Mouse (Mus musculus) kidney, embryonic 16.5 days (tissue): ENCODE measurements around the gene Hacd1. TPM values are rescaled to one million over a fixed set of nuclear protein-coding genes. Genes with fewer than 3 reads are reported as not detected.

Source experiments
- ATAC-seq: fragments of 200-750 bp; cut with Nextera tagmentation; 2 replicates; pipeline ENCODE4 v1.8.0; 2017; ENCODE audit warnings: moderate TSS enrichment; ENCODE audit not compliant: low FRiP score, low TSS enrichment
- H3K27ac ChIP-seq: fragments of 300-500 bp; sonication (generic); 2 replicates; pipeline ENCODE4 v1.5.1; 2014; ENCODE audit warnings: low read length
- H3K27me3 ChIP-seq: fragments of 300-500 bp; sonication (generic); 2 replicates; pipeline ENCODE4 v1.6.1; 2014; ENCODE audit warnings: low read length, control low read depth, mixed read lengths; ENCODE audit not compliant: insufficient read depth
- H3K36me3 ChIP-seq: fragments of 300-500 bp; sonication (generic); 2 replicates; pipeline ENCODE4 v1.6.1; 2014; ENCODE audit warnings: low read length, control low read depth, mixed read lengths; ENCODE audit not compliant: insufficient read depth
- H3K4me1 ChIP-seq: fragments of 300-500 bp; sonication (generic); 2 replicates; pipeline ENCODE4 v1.6.1; 2014; ENCODE audit warnings: low read length, control low read depth, mixed read lengths; ENCODE audit not compliant: insufficient read depth
- H3K4me2 ChIP-seq: fragments of 300-500 bp; sonication (generic); replicated peaks from 2 replicates; pipeline ENCODE4 v1.6.1; 2014; ENCODE audit warnings: low read depth, low read length
- H3K4me3 ChIP-seq: fragments of 300-500 bp; sonication (generic); 2 replicates; pipeline ENCODE4 v1.5.1; 2014; ENCODE audit warnings: mild to moderate bottlenecking, low read length
- H3K9ac ChIP-seq: fragments of 300-500 bp; sonication (generic); replicated peaks from 2 replicates; pipeline ENCODE4 v1.6.1; 2014; ENCODE audit warnings: low read length
- H3K9me3 ChIP-seq: fragments of 300-500 bp; sonication (generic); 2 replicates; pipeline ENCODE4 v1.6.1; 2016; ENCODE audit warnings: low read length, control low read depth
- WGBS: fragments of 180-500 bp; shearing (Covaris S2); extraction: QIAGEN DNeasy Blood & Tissue Kit; methylation state at CpG from one replicate; pipeline ENCODE4 v1.1.7; 2014; 5-methylcytosine and 5-hydroxymethylcytosine counted together
- polyA plus RNA-seq: library from polyadenylated mRNA; unstranded; fragments of >200 nt; fragmentation: Nextera tagmentation; extraction: Ambion mirVana; gene quantifications from 2 replicates; pipeline ENCODE4 v1.2.1, GENCODE M21; 2015

Gene Hacd1
- polyA plus RNA-seq, 1 experiment from 2014 or later, result 61.4 TPM

- Histone ChIP-seq H3K9me3 (no peaks in the 10 kb centered on the region), H3K4me1 (no peaks in the 10 kb centered on the region), H3K36me3 (no peaks in the 10 kb centered on the region), H3K4me3 (no peak overlapping the region), H3K27ac (no peak overlapping the region), H3K9ac (no peak overlapping the region), H3K4me2 (no peak overlapping the region), H3K27me3 (no peaks in the 10 kb centered on the region)
- 81% methylated on average over 2 of the region's 2 CpGs for WGBS
- no peak for ATAC-seq
These were observed 13.1 kb upstream of the Hacd1 start for GRCm38 (mm10) chr2:14069027-14069426.

DNA sequence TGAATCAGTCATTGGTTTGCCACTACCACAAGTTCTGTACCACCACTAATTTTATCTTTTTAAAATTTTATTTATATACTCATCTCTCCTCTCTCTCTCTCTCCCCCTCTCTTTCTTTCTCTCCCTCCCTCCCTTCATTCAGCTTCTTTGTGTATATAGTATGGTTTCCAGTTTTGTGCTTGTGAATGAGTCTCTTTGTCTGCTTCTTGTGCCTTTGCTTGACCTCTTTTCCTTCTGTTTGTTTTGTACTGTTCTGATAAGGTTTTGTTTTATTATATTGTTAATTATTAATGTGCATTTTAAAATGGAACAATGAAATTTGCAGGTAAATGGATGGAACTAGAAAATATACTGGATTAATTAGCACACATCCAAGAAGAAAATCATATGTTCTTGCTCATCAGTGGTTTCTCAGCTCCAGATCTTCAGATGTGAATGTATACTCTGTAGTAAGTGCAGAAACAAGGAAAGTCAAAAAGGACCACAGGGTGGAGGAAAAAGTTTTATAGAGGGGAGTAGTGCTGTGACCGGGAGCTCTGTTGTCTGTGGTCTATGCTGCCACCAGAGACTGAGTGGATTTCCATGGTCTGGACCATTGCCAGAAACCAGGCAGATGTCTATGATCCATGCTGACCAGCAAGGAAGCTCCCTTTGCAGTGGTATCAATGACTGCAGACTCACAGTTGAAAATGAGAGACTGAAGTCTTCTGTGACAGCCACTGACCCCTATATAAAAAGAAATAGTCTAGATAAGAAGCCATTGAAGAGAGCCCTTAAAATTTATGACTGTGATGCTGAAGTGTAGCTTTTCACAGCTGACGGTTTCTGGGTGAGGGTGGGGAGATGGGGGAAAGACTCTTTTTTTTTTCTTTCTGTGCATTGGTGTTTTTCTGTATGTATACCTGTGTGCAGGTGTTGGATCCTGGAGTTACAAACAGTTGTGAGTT, 10.0 kb upstream of the Hacd1 start:
- ATAC-seq, result no peak

DNA sequence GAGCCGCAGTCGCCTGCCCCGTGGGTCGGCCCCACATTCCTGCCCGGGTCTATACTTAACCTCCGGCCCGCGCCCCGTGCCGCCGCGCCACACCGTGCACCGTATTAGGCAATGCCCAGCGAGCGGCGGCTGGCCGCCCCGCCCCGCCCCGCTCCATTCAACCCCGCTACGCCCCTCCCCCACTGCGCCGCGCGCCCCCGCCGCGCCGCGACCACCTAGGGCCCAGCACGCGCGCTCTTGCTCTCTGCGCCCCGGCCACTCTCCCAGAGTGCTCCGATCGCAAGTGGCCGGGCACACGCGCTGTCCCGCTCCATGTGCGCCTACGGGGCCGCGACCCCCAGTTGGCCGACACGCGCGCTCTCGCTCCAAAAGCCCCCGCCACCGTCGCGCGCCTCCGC, 768 bp downstream of the Hacd1 start:
- peak overlapping the region; percentile 80 for H3K9ac ChIP-seq
- H3K27me3 ChIP-seq, result no peaks in the 10 kb centered on the region
- ATAC-seq, result peak; percentile 94
- no peaks in the 10 kb centered on the region for H3K9me3 ChIP-seq
- peak overlapping the region; percentile 62 for H3K4me2 ChIP-seq
- WGBS, result under 1% methylated on average over 44 of the region's 58 CpGs
- H3K36me3 ChIP-seq, result no peaks in the 10 kb centered on the region
- H3K4me1 ChIP-seq, result peaks cover 3% of the 10 kb centered on the region; the same call in 1 of the 2 replicates
- peak overlapping the region; percentile 83 for H3K27ac ChIP-seq
- peak overlapping the region; percentile 82 for H3K4me3 ChIP-seq

More for the DNA sequence above, 10.0 kb upstream of the Hacd1 start:
- Histone ChIP-seq H3K4me2 (no peak overlapping the region), H3K9me3 (no peaks in the 10 kb centered on the region), H3K27me3 (no peaks in the 10 kb centered on the region), H3K4me3 (no peak overlapping the region), H3K27ac (no peak overlapping the region), H3K4me1 (no peaks in the 10 kb centered on the region), H3K9ac (no peak overlapping the region), H3K36me3 (no peaks in the 10 kb centered on the region)
- 39% methylated on average over 2 of the region's 2 CpGs for WGBS

GRCm38 (mm10) chr2:14054716-14055115, 1.2 kb downstream of the Hacd1 start:
- H3K27ac ChIP-seq, result peak overlapping the region; percentile 83
- peaks cover 3% of the 10 kb centered on the region; the same call in 1 of the 2 replicates for H3K4me1 ChIP-seq
- no peaks in the 10 kb centered on the region for H3K36me3 ChIP-seq
- peak overlapping the region; percentile 82 for H3K4me3 ChIP-seq
- peak; percentile 5 for ATAC-seq
- H3K9me3 ChIP-seq, result no peaks in the 10 kb centered on the region
- H3K27me3 ChIP-seq, result no peaks in the 10 kb centered on the region
- peak overlapping the region; percentile 80 for H3K9ac ChIP-seq
- H3K4me2 ChIP-seq, result peak overlapping the region; percentile 62
- WGBS, result 2% methylated on average over 6 of the region's 6 CpGs

DNA sequence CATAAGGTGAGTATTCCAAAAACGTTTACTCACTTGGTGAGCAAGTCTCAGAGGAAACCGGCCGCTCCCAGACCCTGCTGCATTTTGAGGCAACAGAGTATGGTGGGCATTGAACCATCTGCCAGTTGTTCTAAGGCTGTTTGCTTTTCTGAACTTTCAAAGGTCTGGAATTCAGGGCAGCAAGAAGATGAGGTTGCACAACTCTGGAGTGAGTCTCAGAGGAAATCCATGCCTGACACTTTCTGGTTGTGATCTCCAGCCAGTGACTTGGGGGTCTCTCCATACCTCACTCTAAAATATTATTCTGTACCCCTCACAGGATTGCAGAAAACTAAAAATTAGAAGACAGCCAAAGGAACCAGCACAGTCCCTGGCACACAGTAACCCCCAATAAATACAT, 1.8 kb downstream of the Hacd1 start:
- Histone ChIP-seq H3K9ac (no peak overlapping the region), H3K9me3 (no peaks in the 10 kb centered on the region), H3K36me3 (no peaks in the 10 kb centered on the region), H3K4me1 (peaks cover 3% of the 10 kb centered on the region; the same call in 1 of the 2 replicates), H3K27me3 (no peaks in the 10 kb centered on the region), H3K4me2 (no peak overlapping the region; the same call in 1 of the 2 replicates), H3K27ac (no peak overlapping the region), H3K4me3 (no peak overlapping the region)
- WGBS, result 63% methylated on average over 3 of the region's 3 CpGs
- no peak for ATAC-seq

GRCm38 (mm10) chr2:14053618-14054017, 2.3 kb downstream of the Hacd1 start:
- Histone ChIP-seq H3K4me3 (no peak overlapping the region), H3K9me3 (no peaks in the 10 kb centered on the region), H3K27ac (no peak overlapping the region), H3K36me3 (no peaks in the 10 kb centered on the region), H3K27me3 (no peaks in the 10 kb centered on the region), H3K9ac (no peak overlapping the region), H3K4me1 (peaks cover 3% of the 10 kb centered on the region; the same call in 1 of the 2 replicates), H3K4me2 (no peak overlapping the region)
- WGBS, result 69% methylated on average over 3 of the region's 3 CpGs
- ATAC-seq, result no peak

- H3K4me2 ChIP-seq, result no peak overlapping the region
- H3K4me1 ChIP-seq, result no peaks in the 10 kb centered on the region
- no peak overlapping the region for H3K27ac ChIP-seq
- H3K36me3 ChIP-seq, result no peaks in the 10 kb centered on the region
- no peak for ATAC-seq
- WGBS, result 54% methylated on average over 5 of the region's 5 CpGs
- no peaks in the 10 kb centered on the region for H3K9me3 ChIP-seq
- H3K27me3 ChIP-seq, result no peaks in the 10 kb centered on the region
- H3K9ac ChIP-seq, result no peak overlapping the region
- H3K4me3 ChIP-seq, result no peak overlapping the region
These were observed 7.1 kb downstream of the Hacd1 start for GRCm38 (mm10) chr2:14048808-14049207.

DNA sequence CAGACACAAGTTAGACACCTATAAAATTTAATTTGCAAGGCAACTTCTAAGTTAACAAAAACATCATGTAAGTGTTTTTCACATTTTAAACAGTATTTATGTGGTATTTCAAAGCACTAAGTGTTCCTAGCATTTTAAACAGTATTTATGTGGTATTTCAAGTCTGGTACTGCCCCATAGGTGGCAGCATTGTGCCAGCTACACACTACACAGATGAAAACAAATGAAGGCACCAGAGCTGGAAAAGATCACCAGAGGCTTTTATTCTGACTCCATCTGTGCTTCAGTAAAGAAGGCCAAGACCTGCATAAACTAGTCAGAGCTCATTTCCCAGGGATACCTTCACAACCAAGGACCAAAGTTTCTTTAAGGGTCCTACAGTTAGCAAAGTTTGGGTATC, 7.6 kb downstream of the Hacd1 start:
- no peak overlapping the region for H3K27ac ChIP-seq
- no peak overlapping the region for H3K4me3 ChIP-seq
- no peaks in the 10 kb centered on the region for H3K4me1 ChIP-seq
- H3K9ac ChIP-seq, result no peak overlapping the region
- H3K4me2 ChIP-seq, result no peak overlapping the region
- peak; percentile 71; the same call in 1 of the 2 replicates for ATAC-seq
- no peaks in the 10 kb centered on the region for H3K9me3 ChIP-seq
- H3K36me3 ChIP-seq, result no peaks in the 10 kb centered on the region
- H3K27me3 ChIP-seq, result no peaks in the 10 kb centered on the region

- Histone ChIP-seq H3K36me3 (no peaks in the 10 kb centered on the region), H3K9ac (no peak overlapping the region), H3K4me3 (no peak overlapping the region), H3K9me3 (no peaks in the 10 kb centered on the region), H3K4me2 (no peak overlapping the region), H3K4me1 (no peaks in the 10 kb centered on the region), H3K27ac (no peak overlapping the region), H3K27me3 (no peaks in the 10 kb centered on the region)
- ATAC-seq, result peak; percentile 66; the same call in 1 of the 2 replicates
- WGBS, result 24% methylated on average over 9 of the region's 9 CpGs
These were observed 12.3 kb downstream of the Hacd1 start for GRCm38 (mm10) chr2:14043577-14044170.

- ATAC-seq, result no peak
These were observed 12.9 kb downstream of the Hacd1 start for GRCm38 (mm10) chr2:14043011-14043410.

More at GRCm38 (mm10) chr2:14043011-14043410, 12.9 kb downstream of the Hacd1 start:
- WGBS, result 68% methylated on average over 3 of the region's 3 CpGs
- Histone ChIP-seq H3K27ac (no peak overlapping the region), H3K36me3 (no peaks in the 10 kb centered on the region), H3K4me2 (no peak overlapping the region), H3K27me3 (no peaks in the 10 kb centered on the region), H3K4me3 (no peak overlapping the region), H3K4me1 (no peaks in the 10 kb centered on the region), H3K9me3 (no peaks in the 10 kb centered on the region), H3K9ac (no peak overlapping the region)
